In genomic region chr11:61737290-61737689, GRCm38 (mm10) we compare ENCODE assay signal across 21 mouse cellular contexts. TPM values are rescaled to one million over a fixed set of nuclear protein-coding genes. Genes with fewer than 3 reads are reported as not detected.
"Had no signal": no experiment of that assay in that cellular context is flagged by ENCODE, and none has a peak within 500 bp of the region (broad histone marks: within the 10 kb centered on the region; RNA-seq: fewer than 3 reads in every experiment).

No protein-coding gene starts in this region.

- H3K4me1 ChIP-seq: neural tube, embryonic 13.5 days; neural tube, embryonic 15.5 days; stomach, embryonic 15.5 days had no signal

- H3K27ac ChIP-seq: neural tube, embryonic 13.5 days; neural tube, embryonic 15.5 days; stomach, embryonic 15.5 days; stomach, postnatal 0 days had no signal

- H3K9me3 ChIP-seq: neural tube, embryonic 13.5 days; neural tube, embryonic 15.5 days; stomach, embryonic 15.5 days had no signal

- DNase-seq: retina, postnatal 1 day; right cerebral cortex, adult 18-20 months; right cerebral cortex, postnatal 14 days; right cerebral cortex, postnatal 25 days; right cerebral cortex, postnatal 4 days; spleen, adult 18-20 months; thymus, adult 18-20 months; thymus, adult 2 months; thymus, postnatal 14 days; thymus, postnatal 25 days; thymus, postnatal 36 days; thymus, postnatal 4 days had no signal

- H3K4me3 ChIP-seq: neural tube, embryonic 13.5 days; neural tube, embryonic 15.5 days; stomach, embryonic 15.5 days had no signal

- H3K27me3 ChIP-seq: neural tube, embryonic 13.5 days; neural tube, embryonic 15.5 days; stomach, embryonic 15.5 days had no signal

- H3K9ac ChIP-seq: neural tube, embryonic 13.5 days; neural tube, embryonic 15.5 days; stomach, embryonic 15.5 days had no signal

RNA-seq across cellular contexts. Expression of gene Slc5a10, which starts 16.7 kb away (rescaled TPM):
- total RNA-seq: neutrophil, adult 5-6 weeks had no signal
- polyA plus RNA-seq: neural tube, embryonic 13.5 days; neural tube, embryonic 14.5 days; neural tube, embryonic 15.5 days; small intestine, adult 2 months; stomach, embryonic 14.5 days; stomach, embryonic 15.5 days; stomach, embryonic 16.5 days; stomach, postnatal 0 days had no signal
